Mouse (Mus musculus) retina, postnatal 7 days (tissue): ENCODE results near the gene Eef1b2.

Experiments used
- DNase-seq: peaks from one replicate; pipeline ENCODE4 v3.0.0-alpha.2; 2012; ENCODE audit warnings: low read depth, low spot score

Gene Eef1b2

DNA sequence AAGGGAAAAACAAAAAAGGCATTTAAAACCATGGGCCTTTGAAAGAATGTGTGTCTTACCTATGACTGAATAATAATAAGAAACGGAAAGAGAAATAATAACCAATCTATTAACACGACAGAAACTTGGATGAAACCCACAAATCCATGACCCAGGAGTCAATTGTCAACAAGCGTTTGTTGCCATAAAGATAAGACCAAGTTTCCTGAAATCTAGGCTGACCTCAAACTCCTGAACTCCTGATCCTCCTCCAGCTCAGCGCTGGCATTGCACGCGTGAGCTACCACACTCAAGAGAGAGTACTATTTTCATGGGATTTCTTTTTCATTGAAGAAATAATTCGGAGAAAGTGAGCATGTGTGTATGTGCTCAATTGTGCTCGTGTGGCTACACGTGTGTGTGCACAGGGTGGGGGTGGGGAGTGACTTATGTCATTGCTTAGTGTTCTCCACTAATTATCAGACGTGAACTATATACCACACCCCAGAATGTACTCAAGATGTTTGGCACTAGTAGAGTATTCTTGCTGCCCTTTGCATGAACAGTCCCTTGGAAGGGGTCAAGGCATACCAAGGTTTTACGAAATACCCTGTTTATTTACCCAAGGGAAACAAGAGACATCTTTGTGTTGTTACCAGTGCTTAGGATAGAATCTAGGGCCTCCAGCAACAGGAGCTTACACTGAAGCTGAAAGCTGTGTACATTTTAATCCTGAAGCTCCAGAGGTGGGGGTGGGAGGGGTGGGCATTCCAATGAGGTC, 15.9 kb downstream of the Eef1b2 start:
- DNase-seq = no peak

DNA sequence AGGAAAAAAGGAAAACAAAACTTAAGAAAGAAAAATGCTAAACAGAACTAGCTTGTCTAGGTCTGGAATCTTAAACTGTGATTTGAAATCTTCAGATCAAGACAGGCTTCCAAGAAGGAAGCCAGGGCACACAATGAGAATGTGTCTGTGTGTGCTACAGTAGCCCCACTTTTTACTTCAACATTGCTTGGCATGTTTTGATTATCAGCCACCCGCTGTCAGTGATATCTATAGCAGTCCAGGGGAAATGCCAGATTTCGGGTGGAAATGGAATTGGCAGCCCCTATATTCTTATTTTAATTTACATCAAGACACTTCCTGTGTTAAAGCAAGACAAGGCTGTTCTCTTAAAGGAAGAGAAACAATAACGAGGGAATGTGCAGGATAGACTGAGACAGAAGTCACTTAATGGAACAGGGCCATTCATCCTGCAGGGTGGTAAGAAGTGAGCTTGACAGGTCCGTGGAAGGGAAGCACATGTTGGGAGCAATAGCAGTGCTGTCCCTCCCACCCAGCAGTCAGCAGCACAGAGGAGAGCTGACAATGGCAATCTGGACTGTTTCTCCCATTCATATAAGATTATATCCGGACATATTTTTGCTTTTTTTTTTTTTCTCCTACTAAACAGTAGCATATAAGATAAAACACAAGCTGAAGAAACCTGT, 19.4 kb downstream of the Eef1b2 start:
- DNase-seq = no peak

DNA sequence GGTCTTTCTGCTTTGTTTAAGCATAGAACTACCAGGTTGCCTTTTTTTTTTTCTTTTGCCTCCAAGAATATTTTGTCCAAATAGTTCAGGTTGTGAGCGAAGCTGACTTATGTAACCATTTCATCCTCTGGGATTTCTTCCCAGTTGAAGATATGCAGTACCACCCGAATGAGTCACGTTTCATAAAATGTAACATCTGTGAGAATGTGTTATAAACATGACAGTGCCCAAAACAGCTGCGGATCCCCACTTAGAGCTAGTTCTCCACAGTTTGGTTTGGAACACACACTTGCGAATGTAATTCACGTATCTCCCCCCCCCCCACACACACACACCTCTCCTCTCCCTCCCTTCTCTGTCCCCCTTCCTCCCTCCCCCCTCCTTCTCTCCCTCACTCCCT, 22.8 kb downstream of the Eef1b2 start:
- DNase-seq = no peak

DNA sequence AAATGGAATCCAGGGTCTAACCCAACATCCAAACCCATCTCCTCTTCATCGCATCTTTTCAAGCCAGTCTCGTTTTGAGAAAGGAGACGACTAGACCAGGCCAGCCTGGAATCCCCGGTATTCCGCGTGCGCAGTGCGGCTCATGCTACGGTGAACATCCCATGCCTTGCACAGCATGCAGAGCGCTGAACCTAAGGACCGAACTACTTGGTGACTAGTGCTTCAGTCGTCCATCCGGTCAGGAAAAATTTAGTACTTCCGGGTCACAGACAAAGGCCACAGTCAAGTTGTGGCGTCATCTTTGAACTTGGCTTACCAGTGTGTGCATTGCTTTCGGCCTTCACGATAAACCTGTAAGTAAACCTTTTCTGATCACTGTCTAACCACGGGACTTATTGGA, 23.7 kb downstream of the Eef1b2 start:
- no peak for DNase-seq

DNA sequence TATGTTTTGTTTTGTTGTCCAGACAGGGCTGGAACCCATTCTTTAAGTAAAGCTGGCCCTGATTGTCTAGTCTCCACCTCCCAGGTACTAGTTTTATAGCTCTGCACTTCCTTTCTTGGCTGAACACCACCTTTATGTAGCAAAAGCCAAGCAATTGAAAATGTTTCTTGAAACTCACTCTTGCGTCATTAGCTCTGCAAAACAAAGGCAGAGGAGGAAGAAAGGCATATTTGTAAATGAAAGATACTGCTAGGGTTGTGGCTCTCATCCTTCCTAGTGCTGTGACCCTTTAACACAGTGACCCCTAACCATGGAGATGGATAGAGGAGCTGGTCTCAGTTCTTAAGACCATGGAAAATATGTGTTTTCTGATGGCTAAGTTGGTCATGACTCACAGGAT, 25.0 kb downstream of the Eef1b2 start:
- DNase-seq = no peak

DNA sequence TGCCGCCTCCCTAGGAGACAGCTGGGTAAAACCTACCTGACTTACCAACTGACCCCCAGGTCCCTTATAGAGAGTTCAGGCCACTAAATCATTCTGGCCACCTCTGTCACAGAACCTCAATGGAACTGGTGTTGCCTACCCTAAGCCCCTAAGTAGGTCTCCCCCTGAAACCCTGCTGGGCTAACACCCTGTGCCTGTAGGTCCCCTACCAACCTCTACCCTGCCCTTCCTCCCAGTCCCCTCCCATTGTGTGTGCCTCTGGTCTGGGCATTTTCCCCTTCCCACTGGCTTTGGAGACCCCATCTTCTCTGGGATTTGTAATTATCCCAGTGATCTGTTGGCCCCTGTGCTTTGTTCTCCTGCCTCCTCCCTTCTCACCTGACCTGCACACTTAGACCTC, 26.8 kb downstream of the Eef1b2 start:
- no peak for DNase-seq

DNA sequence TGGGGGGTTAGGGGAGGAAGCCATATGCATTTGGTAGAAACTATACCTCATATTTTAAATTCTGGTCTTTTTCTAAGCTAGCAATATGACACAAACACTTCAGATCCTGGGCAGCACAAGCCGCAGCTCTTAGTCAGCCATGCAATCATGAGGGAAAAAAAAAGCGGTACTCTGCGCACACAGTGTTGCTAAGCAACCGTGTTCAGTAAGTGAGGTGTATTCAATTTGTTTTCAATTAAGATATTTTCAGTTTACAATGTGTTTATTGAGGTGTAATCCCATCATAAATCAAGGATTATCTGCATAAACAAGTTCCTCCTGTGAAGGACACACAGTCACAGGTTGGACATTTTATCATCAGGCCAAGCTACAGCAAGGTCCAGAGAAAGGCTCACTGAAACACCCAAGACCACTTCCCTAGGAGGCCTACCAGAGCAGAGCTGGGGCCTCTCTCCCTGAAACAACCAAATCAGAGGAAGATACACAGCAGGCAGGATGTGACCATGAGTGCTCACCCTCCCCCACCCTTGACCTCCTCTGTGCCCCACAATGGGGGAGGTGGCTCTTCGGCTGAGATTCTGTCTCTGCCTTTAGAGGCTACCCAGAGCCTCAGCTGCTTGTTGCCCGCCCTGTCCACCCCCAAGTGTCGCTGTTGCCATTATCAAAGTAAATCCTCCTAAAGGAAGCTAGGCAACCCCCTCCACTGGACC, 27.5 kb downstream of the Eef1b2 start:
- no peak for DNase-seq

DNA sequence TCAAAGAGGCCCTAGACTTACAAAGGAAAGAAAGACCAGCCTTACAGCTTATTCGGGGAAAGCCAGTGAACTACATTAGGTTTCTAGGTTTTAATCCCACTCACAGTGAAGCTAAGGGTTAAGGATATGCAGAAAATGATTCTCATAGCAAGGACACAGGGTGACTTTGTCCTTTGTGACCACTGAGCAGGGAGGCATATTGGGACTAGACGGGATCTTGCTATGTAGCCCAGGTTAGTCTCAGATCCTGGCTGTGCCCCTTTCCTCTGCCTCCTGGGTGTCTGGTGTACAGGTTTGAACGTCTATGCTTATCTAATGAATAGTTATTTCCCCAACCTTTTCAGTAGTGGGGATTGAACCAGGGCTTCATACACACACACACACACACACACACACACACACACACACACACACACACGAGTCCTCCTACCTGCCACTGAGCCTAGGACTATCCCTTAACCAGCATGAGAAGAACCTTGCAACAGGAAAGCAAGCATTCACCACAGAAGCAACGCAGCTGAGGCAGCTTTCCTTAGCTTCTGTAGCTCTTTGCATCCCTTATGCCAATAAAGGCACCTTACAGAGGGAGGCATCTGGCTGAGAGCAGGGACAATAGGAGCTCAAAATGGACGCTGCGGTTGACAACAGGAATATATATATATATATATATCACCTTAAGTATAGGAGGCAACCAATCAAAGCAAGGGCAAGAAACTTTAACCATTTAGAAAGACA, 28.2 kb downstream of the Eef1b2 start:
- no peak for DNase-seq

DNA sequence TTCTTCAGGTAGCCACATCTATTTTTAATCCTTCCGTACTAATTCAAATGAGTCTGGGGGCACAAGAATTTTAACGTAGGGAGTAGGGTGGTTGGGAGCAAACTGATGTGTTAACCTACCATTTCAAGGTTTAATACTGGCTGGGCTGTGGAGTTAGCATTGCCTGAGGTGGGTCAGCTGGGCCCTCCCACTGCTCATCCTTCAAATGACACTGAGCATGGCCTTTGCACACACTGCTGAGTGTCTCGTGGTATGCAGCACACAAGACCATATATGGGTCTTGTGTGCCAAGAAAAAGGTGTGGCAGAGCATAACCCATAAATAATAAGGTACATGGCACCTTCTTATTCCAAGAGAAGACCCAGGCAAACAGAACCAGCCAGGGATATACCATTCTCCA, 31.0 kb downstream of the Eef1b2 start:
- no peak for DNase-seq

DNA sequence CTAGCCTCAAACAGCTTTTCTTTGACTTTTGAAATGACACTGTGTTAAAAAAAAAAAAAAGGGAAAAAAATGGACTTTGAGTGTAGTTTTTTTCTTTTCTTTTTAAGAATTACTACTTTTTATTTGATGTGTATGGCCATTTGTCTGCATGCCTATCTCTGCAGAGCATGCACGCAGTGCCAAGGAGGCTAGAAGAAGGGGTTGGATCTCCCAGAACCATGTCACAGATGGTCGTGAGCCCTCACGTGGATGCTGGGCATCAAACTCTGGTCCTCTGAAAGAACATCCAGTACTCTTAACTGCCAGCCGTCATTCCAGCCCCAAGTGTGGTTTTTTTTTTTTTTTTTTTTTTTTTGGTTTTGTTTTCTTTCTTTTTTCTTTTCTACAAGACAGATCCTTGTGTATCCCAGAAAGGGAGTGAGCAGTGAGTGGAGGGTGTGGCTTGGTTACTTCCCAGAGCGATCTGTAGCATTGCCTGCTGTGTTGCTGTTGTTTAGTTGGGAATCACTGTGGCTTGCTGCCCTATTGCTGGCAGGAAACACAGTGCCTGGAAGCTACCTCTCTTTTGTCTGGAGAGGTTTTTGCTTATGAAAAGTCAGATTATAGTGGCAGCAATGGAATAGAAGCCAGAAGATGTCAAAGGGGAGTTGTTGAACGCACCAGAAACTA, 33.4 kb downstream of the Eef1b2 start:
- no peak for DNase-seq

DNA sequence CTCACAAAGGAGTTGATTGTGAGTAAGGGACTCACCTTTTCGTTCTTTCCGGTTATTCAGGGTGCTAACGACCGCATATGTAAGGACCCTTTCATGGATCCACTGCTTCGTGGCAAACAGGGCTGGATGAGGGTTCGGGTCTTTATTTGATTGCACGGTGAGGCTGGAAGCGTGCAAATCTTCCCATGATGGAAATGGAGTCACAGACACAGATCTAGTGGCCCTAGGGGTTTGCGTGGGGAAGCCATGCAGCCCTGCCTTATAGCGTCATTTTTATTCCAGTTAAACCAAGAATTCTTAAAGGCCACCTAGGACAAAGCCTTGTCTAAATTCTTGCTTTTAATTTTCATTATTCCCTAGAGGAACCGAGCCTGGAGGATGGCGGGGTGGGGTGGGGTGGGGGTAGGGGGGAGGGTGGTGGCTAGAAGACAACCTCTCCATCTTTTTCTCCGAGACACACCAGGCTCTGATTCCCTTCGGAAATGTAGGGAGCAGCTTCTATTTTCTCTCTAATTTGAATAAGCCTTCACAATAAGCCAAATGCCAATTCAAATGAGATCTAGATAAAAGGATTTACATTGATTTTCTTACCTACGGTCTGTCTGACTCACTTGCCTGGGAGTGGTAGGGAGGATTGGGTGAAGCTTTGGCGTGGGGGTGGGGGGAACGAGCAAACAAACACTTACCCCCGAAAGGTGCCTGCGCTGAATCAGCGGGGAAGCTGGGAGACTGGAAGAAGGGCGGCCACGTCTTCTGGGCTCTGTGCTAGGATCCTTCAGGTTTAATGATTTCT, 37.0 kb downstream of the Eef1b2 start:
- DNase-seq = no peak

DNA sequence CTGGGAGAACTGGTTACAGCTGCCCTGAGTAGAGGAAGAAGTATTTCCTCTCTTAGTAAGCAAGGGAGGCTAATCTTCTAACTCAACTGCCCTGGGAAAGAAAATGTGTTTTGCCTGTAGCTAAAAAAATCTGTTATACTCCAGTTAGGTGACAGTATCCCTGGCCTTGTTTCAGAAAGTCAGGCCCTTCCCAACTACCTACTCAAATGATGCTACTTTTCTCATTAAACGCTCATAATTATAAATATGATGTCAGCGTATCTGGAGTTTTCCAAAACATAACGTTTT, 37.6 kb downstream of the Eef1b2 start, which contains the start of gene Gpr1:
Gene Gpr1 (minus strand): TSS at position 273 of the 288 bp plus-strand sequence.
- DNase-seq = no peak

DNA sequence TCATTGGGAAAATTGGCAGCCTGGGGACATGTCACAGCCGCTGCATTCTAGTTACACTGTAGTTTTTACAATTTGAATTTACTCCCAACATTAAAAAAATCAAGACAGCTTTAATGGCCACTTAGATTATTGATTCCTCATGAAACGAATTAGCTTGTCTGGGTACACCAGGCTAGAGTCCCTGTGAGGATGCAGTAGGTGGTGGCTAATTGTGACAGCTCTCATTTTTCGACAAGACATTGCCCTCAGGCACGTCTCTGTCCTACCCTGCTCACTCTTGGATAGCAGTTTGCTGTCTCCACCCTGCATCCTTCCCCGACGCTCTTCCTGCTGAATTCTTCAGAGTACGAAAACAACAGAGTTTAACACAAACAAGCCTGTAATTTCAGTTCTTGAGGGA, 38.0 kb downstream of the Eef1b2 start:
- no peak for DNase-seq

DNA sequence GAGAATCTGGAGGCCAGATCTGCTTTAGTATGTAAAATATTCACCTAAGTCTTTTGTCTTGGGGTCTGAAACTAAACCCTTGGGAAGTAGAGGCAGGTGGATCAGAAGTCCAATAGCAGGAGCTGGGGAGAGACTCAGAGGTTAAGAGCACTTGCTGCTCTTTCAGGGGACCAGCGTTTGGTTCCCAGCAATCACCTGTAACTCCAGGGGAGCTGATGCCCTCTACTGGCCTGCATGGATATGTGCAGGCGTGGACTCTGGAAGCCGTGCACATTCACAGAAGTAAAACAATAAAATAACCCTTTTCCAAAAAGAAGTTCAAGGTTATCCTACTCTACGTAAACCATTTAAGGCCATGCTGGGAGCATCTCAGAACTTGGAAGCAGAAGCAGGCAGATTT, 42.7 kb downstream of the Eef1b2 start:
- DNase-seq = no peak

DNA sequence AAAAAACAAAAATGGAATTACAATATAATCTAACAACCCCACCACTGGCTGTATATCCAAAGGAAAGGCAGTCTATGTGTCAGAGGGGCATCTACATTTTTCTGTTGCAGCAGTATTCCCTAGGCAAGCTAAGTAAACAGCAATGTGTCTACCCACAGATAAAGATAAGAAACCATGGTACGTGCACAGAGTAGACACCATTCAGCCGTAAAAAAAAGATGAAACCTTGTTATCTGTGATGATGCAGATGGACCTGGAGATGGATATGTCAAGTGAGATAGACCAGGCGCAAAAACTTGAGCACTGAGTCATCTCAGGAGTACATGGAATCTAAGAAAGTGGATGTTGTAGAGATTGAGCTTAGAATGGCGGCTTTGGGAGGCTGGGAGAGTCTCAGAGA, 48.4 kb downstream of the Eef1b2 start:
- DNase-seq = no peak

DNA sequence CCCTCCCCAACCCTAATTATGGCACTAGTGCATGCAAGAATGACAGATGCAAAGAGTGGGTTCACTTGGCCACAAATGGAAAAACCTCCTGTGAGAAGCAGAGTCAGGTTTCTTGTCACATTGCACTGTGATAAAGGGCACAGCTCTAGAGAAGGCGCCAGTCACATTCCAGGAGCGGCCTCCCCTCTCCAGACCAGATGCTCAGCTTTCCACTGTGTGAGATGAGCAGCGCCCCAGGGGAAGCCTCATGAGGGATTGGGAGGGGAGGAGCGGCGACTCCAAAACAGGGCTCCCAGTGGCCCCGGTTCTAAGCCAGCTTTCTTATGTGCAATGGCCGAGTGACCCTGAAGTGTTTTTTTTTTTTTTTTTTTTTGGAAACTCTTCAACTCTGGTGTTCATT, 49.3 kb downstream of the Eef1b2 start:
- no peak for DNase-seq

DNA sequence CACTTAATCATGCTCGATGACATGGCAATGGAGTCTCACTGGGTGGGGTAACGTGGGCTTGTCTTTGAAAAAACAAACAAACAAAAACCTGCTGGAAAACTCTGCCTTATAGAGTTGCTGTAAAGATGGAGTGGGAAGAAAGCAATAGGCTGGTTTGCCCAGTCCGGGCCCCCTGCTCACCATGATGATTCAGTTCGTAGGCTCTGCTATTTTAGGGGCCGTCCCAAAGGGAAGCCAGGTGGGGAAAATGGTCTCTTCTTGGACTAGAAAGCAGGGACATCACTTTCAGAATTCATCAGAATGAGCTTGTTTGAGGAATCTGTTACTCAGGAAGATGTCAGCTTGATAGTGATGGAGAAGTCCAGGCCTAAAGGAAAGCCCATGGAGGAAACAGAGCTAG, 50.6 kb downstream of the Eef1b2 start:
- no peak for DNase-seq
